Mouse (Mus musculus) kidney, postnatal 0 days (tissue): ENCODE measurements around the gene Bdh2. TPM values are rescaled to one million over a fixed set of nuclear protein-coding genes. Genes with fewer than 3 reads are reported as not detected.

ENCODE experiments used
- ATAC-seq: fragments of 200-750 bp; cut with Nextera tagmentation; replicated peaks from 2 replicates; pipeline ENCODE4 v1.8.0; 2017; ENCODE audit warnings: low read depth, moderate number of reproducible peaks, moderate TSS enrichment, moderate library complexity; ENCODE audit not compliant: low FRiP score
- DNase-seq: peaks from one replicate; pipeline ENCODE4 v3.0.0-alpha.2; 2016; ENCODE audit warnings: low spot score
- H3K27ac ChIP-seq: fragments of 300-500 bp; sonication (generic); 2 replicates; pipeline ENCODE4 v1.5.1; 2014; ENCODE audit warnings: mild to moderate bottlenecking
- H3K27me3 ChIP-seq: fragments of 300-500 bp; sonication (generic); 2 replicates; pipeline ENCODE4 v1.6.1; 2014; ENCODE audit warnings: low read length, mixed read lengths; ENCODE audit not compliant: insufficient read depth
- H3K36me3 ChIP-seq: fragments of 300-500 bp; sonication (generic); 2 replicates; pipeline ENCODE4 v1.6.1; 2014; ENCODE audit warnings: low read length, mixed read lengths; ENCODE audit not compliant: insufficient read depth
- H3K4me1 ChIP-seq: fragments of 300-500 bp; sonication (generic); replicated peaks from 2 replicates; pipeline ENCODE4 v1.6.1; 2014; ENCODE audit warnings: antibody characterized with exemption, low read length, mixed read lengths; ENCODE audit not compliant: insufficient read depth
- H3K4me2 ChIP-seq: fragments of 300-500 bp; sonication (generic); 2 replicates; pipeline ENCODE4 v1.6.1; 2014; ENCODE audit warnings: mild to moderate bottlenecking, low read length, moderate library complexity, mixed read lengths
- H3K4me3 ChIP-seq: fragments of 300-500 bp; sonication (generic); replicated peaks from 2 replicates; pipeline ENCODE4 v1.5.1; 2014; ENCODE audit warnings: low read depth, low read length
- H3K9ac ChIP-seq: fragments of 300-500 bp; sonication (generic); 2 replicates; pipeline ENCODE4 v1.6.1; 2014; ENCODE audit warnings: low read depth, low read length
- H3K9me3 ChIP-seq: fragments of 300-500 bp; sonication (generic); replicated peaks from 2 replicates; pipeline ENCODE4 v1.6.1; 2016; ENCODE audit warnings: low read length, inconsistent platforms, mixed read lengths
- CTCF ChIP-seq: IDR thresholded peaks from 2 replicates; pipeline ENCODE4 v1.5.1; 2016; ENCODE audit warnings: antibody characterized with exemption, low read depth, mild to moderate bottlenecking, moderate library complexity
- WGBS: fragments of 180-500 bp; shearing (Covaris S2); extraction: QIAGEN DNeasy Blood & Tissue Kit; methylation state at CpG from one replicate; pipeline ENCODE4 v1.1.7; 2014; 5-methylcytosine and 5-hydroxymethylcytosine counted together
- polyA plus RNA-seq: library from polyadenylated mRNA; unstranded; fragments of >200 nt; fragmentation: Nextera tagmentation; extraction: Ambion mirVana; gene quantifications from 2 replicates; pipeline ENCODE4 v1.2.1, GENCODE M21; 2015

The Bdh2 gene
- polyA plus RNA-seq, 1 experiment from 2014 or later, result 103 TPM

DNA sequence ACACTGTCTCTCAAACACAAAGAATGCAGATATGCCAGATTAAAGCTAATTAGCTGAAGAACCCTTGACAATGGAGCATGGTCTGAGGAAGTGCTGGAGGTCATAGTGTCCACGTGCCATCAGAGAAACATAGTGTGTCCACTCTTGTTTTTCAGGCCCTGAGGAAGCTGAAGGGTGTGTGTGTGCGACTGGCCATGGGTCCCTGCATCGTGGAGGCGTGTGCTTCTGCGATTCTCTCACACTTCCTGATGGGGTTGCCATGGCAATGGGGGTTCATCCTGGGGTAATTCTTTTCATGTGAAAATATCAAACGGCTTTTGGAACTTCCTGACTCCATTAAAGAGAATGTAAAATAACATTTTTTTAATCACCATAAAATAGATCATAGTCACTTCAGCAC is 43.3 kb downstream of the Bdh2 start:
- H3K27me3 ChIP-seq, result no peaks in the 10 kb centered on the region
- 49% methylated on average over 6 of the region's 6 CpGs for WGBS
- H3K9me3 ChIP-seq, result no peaks in the 10 kb centered on the region
- TF ChIP-seq CTCF, result no peak
- no peak for DNase-seq
- H3K9ac ChIP-seq, result no peak overlapping the region
- H3K4me3 ChIP-seq, result no peak overlapping the region
- H3K36me3 ChIP-seq, result no peaks in the 10 kb centered on the region
- H3K4me2 ChIP-seq, result no peak overlapping the region
- H3K27ac ChIP-seq, result no peak overlapping the region
- H3K4me1 ChIP-seq, result no peaks in the 10 kb centered on the region
- no peak for ATAC-seq

DNA sequence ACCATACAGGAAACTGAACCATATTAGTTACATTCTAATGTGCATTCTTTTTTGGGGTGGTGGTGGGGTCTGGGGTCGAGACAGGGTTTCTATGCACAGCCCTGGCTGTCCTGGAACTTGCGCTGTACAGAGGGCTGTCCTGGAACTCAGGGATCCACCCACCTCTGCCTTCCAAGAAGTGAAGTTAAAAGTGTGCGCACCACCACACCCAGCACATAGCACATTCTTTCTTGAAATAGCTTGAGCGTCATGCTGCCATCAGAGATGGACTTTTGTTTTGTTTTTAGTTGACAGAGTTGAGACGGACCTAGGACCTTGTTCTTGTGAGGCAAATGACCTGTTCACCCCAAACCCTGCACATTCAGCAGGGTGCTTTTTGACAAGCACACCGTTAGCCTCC is 46.2 kb downstream of the Bdh2 start:
- H3K9ac ChIP-seq, result no peak overlapping the region
- no peaks in the 10 kb centered on the region for H3K36me3 ChIP-seq
- H3K27me3 ChIP-seq, result no peaks in the 10 kb centered on the region
- no peak overlapping the region for H3K4me2 ChIP-seq
- ATAC-seq (no peak), DNase-seq (no peak)
- TF ChIP-seq CTCF, result no peak
- no peak overlapping the region for H3K27ac ChIP-seq
- H3K9me3 ChIP-seq, result no peaks in the 10 kb centered on the region
- 74% methylated on average over 6 of the region's 6 CpGs for WGBS
- H3K4me1 ChIP-seq, result no peaks in the 10 kb centered on the region
- no peak overlapping the region for H3K4me3 ChIP-seq

DNA sequence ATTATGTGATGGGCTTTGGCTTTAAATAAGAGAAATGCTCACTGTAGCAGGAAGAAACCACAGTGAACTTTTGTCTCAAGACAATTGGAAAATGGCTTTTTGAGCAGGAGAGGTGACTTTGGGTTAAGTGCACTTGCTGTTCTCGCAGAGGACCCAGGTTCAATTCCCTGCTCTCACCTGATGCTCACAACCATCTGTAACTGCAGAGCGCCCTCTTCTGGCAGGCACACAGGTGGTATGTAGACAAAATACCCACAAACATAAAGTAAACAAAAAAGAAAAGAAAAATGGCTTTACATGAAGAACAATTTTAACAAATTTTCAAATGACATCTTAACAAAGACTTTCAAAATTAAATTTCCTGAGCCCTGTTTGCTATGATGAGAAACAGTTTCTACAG is 46.6 kb downstream of the Bdh2 start:
- no peak overlapping the region for H3K4me3 ChIP-seq
- H3K27me3 ChIP-seq, result no peaks in the 10 kb centered on the region
- no peaks in the 10 kb centered on the region for H3K9me3 ChIP-seq
- no peak overlapping the region for H3K27ac ChIP-seq
- H3K4me1 ChIP-seq, result no peaks in the 10 kb centered on the region
- H3K36me3 ChIP-seq, result no peaks in the 10 kb centered on the region
- ATAC-seq (no peak), DNase-seq (no peak)
- no peak overlapping the region for H3K9ac ChIP-seq
- H3K4me2 ChIP-seq, result no peak overlapping the region
- WGBS, result 62% methylated on average over 2 of the region's 2 CpGs
- peak; percentile 43; the same call in 1 of the 2 replicates for TF ChIP-seq CTCF

DNA sequence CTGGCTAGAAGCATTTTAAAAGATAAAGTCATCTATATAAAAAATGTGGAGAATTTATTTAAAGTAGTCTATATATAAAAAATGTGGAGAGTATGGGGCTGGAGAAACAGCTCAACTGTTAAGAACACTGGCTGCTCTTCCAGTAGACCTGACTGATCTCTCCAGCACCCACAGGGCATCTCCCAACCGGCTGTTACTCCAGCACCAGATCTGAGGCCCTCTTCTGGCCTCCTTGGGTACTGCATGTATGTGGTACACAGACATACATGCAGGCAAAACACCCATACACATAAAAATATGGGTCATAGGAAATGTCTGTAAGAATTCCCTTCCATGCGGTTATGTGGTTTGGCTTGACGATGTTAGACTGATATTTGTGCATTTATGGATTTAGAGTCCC is 47.5 kb downstream of the Bdh2 start:
- Histone ChIP-seq H3K27me3 (no peaks in the 10 kb centered on the region), H3K27ac (no peak overlapping the region), H3K9me3 (no peaks in the 10 kb centered on the region), H3K4me3 (no peak overlapping the region), H3K9ac (no peak overlapping the region), H3K36me3 (no peaks in the 10 kb centered on the region), H3K4me2 (no peak overlapping the region), H3K4me1 (no peaks in the 10 kb centered on the region)
- no peak for ATAC-seq
- DNase-seq, result peak; percentile 52
- peak; percentile 69 for TF ChIP-seq CTCF
- WGBS, result 52% methylated on average over 3 of the region's 3 CpGs

DNA sequence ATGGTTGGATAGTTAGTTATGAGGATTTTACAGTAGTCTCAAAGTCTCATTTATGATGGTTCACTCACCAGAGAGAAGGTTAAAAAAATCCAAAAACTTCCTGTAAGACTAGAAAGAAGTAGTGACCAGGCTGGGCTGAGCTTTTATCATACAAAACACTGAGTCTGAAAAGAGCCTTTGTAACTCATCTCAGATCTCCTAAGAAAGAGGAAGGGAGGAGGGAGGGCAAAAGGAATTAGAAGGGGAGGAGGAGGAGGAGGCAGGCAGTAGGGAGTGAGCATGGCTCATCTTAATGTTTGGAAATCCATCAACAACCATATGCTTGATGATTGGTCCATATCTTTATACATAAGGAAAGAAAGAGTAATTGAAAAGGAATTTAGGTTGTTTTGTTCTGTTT is 51.7 kb downstream of the Bdh2 start:
- no peaks in the 10 kb centered on the region for H3K36me3 ChIP-seq
- no peaks in the 10 kb centered on the region for H3K4me1 ChIP-seq
- no peak for ATAC-seq
- H3K4me3 ChIP-seq, result no peak overlapping the region
- no peaks in the 10 kb centered on the region for H3K27me3 ChIP-seq
- no peak for DNase-seq
- no peak for TF ChIP-seq CTCF
- H3K4me2 ChIP-seq, result no peak overlapping the region
- no peak overlapping the region for H3K27ac ChIP-seq
- H3K9ac ChIP-seq, result no peak overlapping the region
- no peaks in the 10 kb centered on the region for H3K9me3 ChIP-seq

DNA sequence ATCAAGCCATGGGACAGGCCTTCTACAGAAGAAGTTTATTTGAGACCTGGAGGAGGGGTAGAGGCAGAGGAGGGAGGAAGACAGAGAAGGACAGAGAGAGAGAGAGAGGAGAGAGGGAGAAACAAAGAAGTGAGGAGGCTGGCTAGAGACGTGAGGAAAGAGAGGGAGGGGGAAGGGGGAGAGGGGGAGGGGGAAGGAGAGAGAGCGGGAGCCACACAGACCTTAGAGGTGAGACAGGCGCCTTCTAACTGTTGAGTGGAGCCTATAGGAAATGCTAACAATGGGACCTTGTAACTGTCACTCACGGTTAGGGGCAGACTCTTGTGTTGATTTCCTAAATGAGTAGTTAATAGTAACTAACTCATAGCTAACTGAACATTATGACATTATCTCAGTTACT is 52.7 kb downstream of the Bdh2 start:
- no peak for ATAC-seq
- 51% methylated on average over 4 of the region's 4 CpGs for WGBS
- no peaks in the 10 kb centered on the region for H3K9me3 ChIP-seq
- DNase-seq, result no peak
- no peak overlapping the region for H3K9ac ChIP-seq
- no peak for TF ChIP-seq CTCF
- H3K4me3 ChIP-seq, result no peak overlapping the region
- H3K4me1 ChIP-seq, result no peaks in the 10 kb centered on the region
- H3K36me3 ChIP-seq, result no peaks in the 10 kb centered on the region
- no peak overlapping the region for H3K4me2 ChIP-seq
- no peaks in the 10 kb centered on the region for H3K27me3 ChIP-seq
- H3K27ac ChIP-seq, result no peak overlapping the region

DNA sequence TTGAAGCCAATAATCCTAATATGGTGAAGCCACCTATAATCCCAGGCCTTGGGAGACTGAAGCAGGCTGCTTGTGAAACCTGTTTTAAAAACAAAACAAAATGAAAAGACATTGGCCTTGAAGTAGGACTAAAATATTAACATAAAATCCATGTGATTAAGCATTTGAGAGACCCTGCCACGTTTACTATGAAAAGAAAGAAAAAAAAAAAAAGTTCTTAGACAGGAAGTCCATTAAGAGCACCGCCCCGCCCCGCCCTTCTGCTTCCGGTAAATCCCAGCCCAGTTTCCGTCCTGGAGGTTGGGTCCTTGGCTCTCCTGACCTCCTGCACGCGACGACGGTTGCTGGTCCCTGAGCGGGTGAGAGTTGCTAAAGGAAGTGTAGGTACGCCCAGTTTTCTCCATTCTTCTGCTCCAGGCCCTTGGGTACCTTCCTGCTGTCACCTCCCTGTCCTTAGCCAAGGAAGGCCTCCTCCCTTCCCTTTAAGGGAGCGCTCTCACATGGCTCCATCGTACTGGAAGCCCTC is 66.8 kb downstream of the Bdh2 start, which contains the start of gene Slc9b1:
Slc9b1 (plus strand) TSS at position 291 of the 526 bp plus-strand sequence.
- Histone ChIP-seq H3K9me3 (no peaks in the 10 kb centered on the region), H3K36me3 (no peaks in the 10 kb centered on the region), H3K4me1 (no peaks in the 10 kb centered on the region), H3K27ac (no peak within 1 kb of the TSS), H3K4me3 (no peak within 1 kb of the TSS), H3K4me2 (no peak within 1 kb of the TSS), H3K27me3 (no peaks in the 10 kb centered on the region), H3K9ac (no peak within 1 kb of the TSS)
- WGBS, result 79% methylated on average over 14 of the region's 14 CpGs
- DNase-seq, result no peak
- no peak for ATAC-seq
- no peak for TF ChIP-seq CTCF
